Mouse (Mus musculus) heart, adult 2 months (tissue): ENCODE measurements around the gene Slc46a2. TPM values are rescaled to one million over a fixed set of nuclear protein-coding genes. Genes with fewer than 3 reads are reported as not detected.

ENCODE experiments used
- DNase-seq, 2 experiments: peaks; one replicate each; pipeline ENCODE4 v3.0.0; 2021
- H3K27ac ChIP-seq: fragments of 200-600 bp; 2 replicates; pipeline ENCODE4 v1.8.1; 2022
- H3K27me3 ChIP-seq: fragments of 200-500 bp; 2 replicates; pipeline ENCODE4 v1.6.1; 2012; ENCODE audit warnings: mild to moderate bottlenecking, low read length, inconsistent platforms, mixed read lengths; ENCODE audit not compliant: control insufficient read depth, insufficient read depth
- H3K36me3 ChIP-seq: fragments of 200-500 bp; 2 replicates; pipeline ENCODE4 v1.6.1; 2012; ENCODE audit warnings: low read length, inconsistent platforms; ENCODE audit not compliant: control insufficient read depth, insufficient read depth
- H3K4me1 ChIP-seq: fragments of 200-500 bp; 2 replicates; pipeline ENCODE4 v1.6.1; 2011; ENCODE audit warnings: low read length; ENCODE audit not compliant: control insufficient read depth, insufficient read depth
- H3K4me3 ChIP-seq: fragments of 200-600 bp; 2 replicates; pipeline ENCODE4 v1.8.1; 2022
- H3K79me2 ChIP-seq: fragments of 200-500 bp; replicated peaks from 2 replicates; pipeline ENCODE4 v1.6.1; 2012; ENCODE audit warnings: mild to moderate bottlenecking, inconsistent platforms, low read length, moderate library complexity, mixed read lengths; ENCODE audit not compliant: control insufficient read depth, insufficient read depth
- H3K9ac ChIP-seq: fragments of 200-500 bp; 2 replicates; pipeline ENCODE4 v1.6.1; 2012; ENCODE audit warnings: low read depth, mild to moderate bottlenecking, control low read depth, inconsistent platforms, low read length, mixed read lengths
- CTCF ChIP-seq: fragments of 200-600 bp; IDR thresholded peaks from 2 replicates; pipeline ENCODE4 v1.8.1; 2022; ENCODE audit warnings: antibody characterized with exemption, mild to moderate bottlenecking, moderate library complexity
- EP300 ChIP-seq: fragments of 200-500 bp; IDR thresholded peaks from 2 replicates; pipeline ENCODE4 v1.6.1; 2011; ENCODE audit warnings: low read depth, low read length, control low read depth; ENCODE audit not compliant: insufficient read depth
- POLR2A ChIP-seq: fragments of 200-500 bp; IDR thresholded peaks from 2 replicates; pipeline ENCODE4 v1.6.1; 2011; ENCODE audit warnings: mild to moderate bottlenecking, low read depth, low read length, control low read depth; ENCODE audit not compliant: insufficient read depth
- WGBS: fragments of 180-500 bp; shearing (Covaris S2); methylation state at CpG from one replicate; pipeline ENCODE4 v1.1.7; 2018; 5-methylcytosine and 5-hydroxymethylcytosine counted together
- intact Hi-C: fragments of 180-260 bp; cut with DNase I; formaldehyde crosslinking; loops from one replicate; pipeline ENCODE4 v1.15.1; 2025
- polyA plus RNA-seq: library from polyadenylated mRNA; depleted of rRNA; stranded (reverse); fragments of >200 nt; gene quantifications from 2 replicates; pipeline ENCODE4 v1.2.3, GENCODE M21; 2012; rRNA removed
- total RNA-seq, 2 experiments: library from RNA; stranded (reverse); gene quantifications; 2 replicates each; pipeline ENCODE4 v1.2.3; 2021

Gene Slc46a2
- total and polyA plus RNA-seq, 3 experiments, result 0.08 to 0.78 (median 0.50) TPM

GRCm38 (mm10) chr4:59861871-59862270 lies 53.0 kb downstream of the Slc46a2 start:
- TF ChIP-seq EP300 (no peak), CTCF (no peak), POLR2A (no peak)
- Histone ChIP-seq H3K27ac (no peak overlapping the region), H3K4me3 (no peak overlapping the region), H3K4me1 (peaks cover 2% of the 10 kb centered on the region; the same call in 1 of the 2 replicates), H3K79me2 (no peaks in the 10 kb centered on the region; the same call in 1 of the 2 replicates), H3K27me3 (no peaks in the 10 kb centered on the region), H3K9ac (no peak overlapping the region), H3K36me3 (no peaks in the 10 kb centered on the region)
- DNase-seq, result no peak
- intact Hi-C loops, result no loop called here
- 61% methylated on average over 4 of the region's 4 CpGs for WGBS

GRCm38 (mm10) chr4:59860431-59860830 lies 54.4 kb downstream of the Slc46a2 start:
- no peak overlapping the region for H3K27ac ChIP-seq
- TF ChIP-seq EP300 (no peak), CTCF (no peak), POLR2A (no peak)
- H3K4me1 ChIP-seq, result peaks cover 2% of the 10 kb centered on the region; the same call in 1 of the 2 replicates
- H3K4me3 ChIP-seq, result no peak overlapping the region
- DNase-seq, result no peak
- H3K36me3 ChIP-seq, result no peaks in the 10 kb centered on the region
- intact Hi-C loops, result no loop called here
- 76% methylated on average over 2 of the region's 2 CpGs for WGBS
- H3K9ac ChIP-seq, result no peak overlapping the region
- H3K27me3 ChIP-seq, result no peaks in the 10 kb centered on the region
- H3K79me2 ChIP-seq, result no peaks in the 10 kb centered on the region; the same call in 1 of the 2 replicates

- no peak overlapping the region for H3K27ac ChIP-seq
- peaks cover 2% of the 10 kb centered on the region; the same call in 1 of the 2 replicates for H3K4me1 ChIP-seq
- no peak for TF ChIP-seq EP300
- no peak for TF ChIP-seq CTCF
- no peak for TF ChIP-seq POLR2A
- WGBS, result 76% methylated on average over 16 of the region's 16 CpGs
- no peaks in the 10 kb centered on the region for H3K27me3 ChIP-seq
- no peaks in the 10 kb centered on the region; the same call in 1 of the 2 replicates for H3K79me2 ChIP-seq
- H3K4me3 ChIP-seq, result no peak overlapping the region
- no peaks in the 10 kb centered on the region for H3K36me3 ChIP-seq
- DNase-seq, result no peak
- no peak overlapping the region for H3K9ac ChIP-seq
- intact Hi-C loops, result no loop called here
These were observed 55.0 kb downstream of the Slc46a2 start for GRCm38 (mm10) chr4:59859693-59860425.

Other genes with a start within 250 kb of the Slc46a2 start
- 1 to 10 TPM; 9.7 to 9.8 TPM for gene Inip, start 113.5 kb downstream of the Slc46a2 start, total RNA-seq
- gene Inip, start 113.5 kb downstream of the Slc46a2 start, polyA plus RNA-seq, result 6.2 and 11.8 TPM in 2 replicates
- gene Snx30, start 109.2 kb downstream of the Slc46a2 start, total RNA-seq, result 1 to 10 TPM; 4.7 to 5.5 TPM
- gene Snx30, start 109.2 kb downstream of the Slc46a2 start, polyA plus RNA-seq, result 1.9 and 3.6 TPM in 2 replicates
- gene Mup4, start 45.7 kb upstream of the Slc46a2 start, total RNA-seq, result not detected
- not detected in 2 replicates for gene Mup4, start 45.7 kb upstream of the Slc46a2 start, polyA plus RNA-seq
- not detected for gene Mup6, start 49.2 kb upstream of the Slc46a2 start, total RNA-seq
- not detected in 2 replicates for gene Mup6, start 49.2 kb upstream of the Slc46a2 start, polyA plus RNA-seq
- not detected for gene Mup7, start 155.4 kb upstream of the Slc46a2 start, total RNA-seq
- not detected in 2 replicates for gene Mup7, start 155.4 kb upstream of the Slc46a2 start, polyA plus RNA-seq
- not detected for gene Mup2, start 239.2 kb upstream of the Slc46a2 start, total RNA-seq
- gene Mup2, start 239.2 kb upstream of the Slc46a2 start, polyA plus RNA-seq, result not detected in 2 replicates